Mouse (Mus musculus): ENCODE measurements around the gene Slc35e1. TPM values are rescaled to one million over a fixed set of nuclear protein-coding genes. Genes with fewer than 3 reads are reported as not detected.
A peak's percentile ranks its signal among the peaks of the same experiment; 100 is the strongest.

The Slc35e1 gene
- 0.29 and 0.33 TPM in 2 replicates for polyA plus RNA-seq (2012)

GRCm38 (mm10) chr8:72491680-72492621 lies at the start of gene Slc35e1:
Gene Slc35e1, minus strand, starts transcription at chr8:72492614.
- H3K4me3 ChIP-seq (replicated peaks), result peak within 1 kb of the TSS; percentile 98
- peaks cover 59% of the 10 kb centered on the region for H3K4me1 ChIP-seq (ENCODE audit: control insufficient read depth)
- peaks cover 75% of the 10 kb centered on the region for H3K36me3 ChIP-seq (ENCODE audit: control insufficient read depth)
- H3K9me3 ChIP-seq (ENCODE audit: control insufficient read depth, low read length), result no peaks in the 10 kb centered on the region
- no peaks in the 10 kb centered on the region for H3K27me3 ChIP-seq (ENCODE audit: control insufficient read depth)
- no peak for TF ChIP-seq TAL1 (IDR thresholded peaks at IDR 0.05; ENCODE audit: low read length)
- no peak for TF ChIP-seq GATA1 (IDR thresholded peaks at IDR 0.05; ENCODE audit: low read length)

DNA sequence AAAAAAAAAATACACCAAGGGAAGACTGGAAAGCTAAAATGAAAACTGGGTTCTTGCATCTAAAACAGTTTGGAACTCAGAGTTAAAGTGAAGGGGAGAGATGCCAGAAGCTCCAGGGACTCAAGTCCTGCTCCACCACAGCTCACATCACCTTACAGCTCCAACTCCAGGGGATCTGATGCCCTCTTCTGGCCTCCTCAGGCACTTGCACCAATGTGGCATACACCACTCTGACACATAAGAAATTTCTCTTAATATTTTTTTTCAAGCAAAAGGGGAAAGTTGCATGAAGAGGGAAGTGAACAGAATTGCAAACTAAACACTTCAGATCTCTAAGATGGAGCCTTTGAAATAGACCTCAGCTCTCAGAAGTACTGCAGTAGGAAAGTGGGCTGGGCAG lies 46.8 kb upstream of the Slc35e1 start:
- no peaks in the 10 kb centered on the region for H3K27me3 ChIP-seq (ENCODE audit: control insufficient read depth)
- H3K9me3 ChIP-seq (ENCODE audit: control insufficient read depth, low read length), result no peaks in the 10 kb centered on the region
- H3K36me3 ChIP-seq (ENCODE audit: control insufficient read depth), result peaks cover 40% of the 10 kb centered on the region
- no peak overlapping the region for H3K4me3 ChIP-seq (replicated peaks)
- TF ChIP-seq TAL1 (IDR thresholded peaks at IDR 0.05; ENCODE audit: low read length), result no peak
- TF ChIP-seq GATA1 (IDR thresholded peaks at IDR 0.05; ENCODE audit: low read length), result no peak
- H3K4me1 ChIP-seq (ENCODE audit: control insufficient read depth), result peaks cover 22% of the 10 kb centered on the region

DNA sequence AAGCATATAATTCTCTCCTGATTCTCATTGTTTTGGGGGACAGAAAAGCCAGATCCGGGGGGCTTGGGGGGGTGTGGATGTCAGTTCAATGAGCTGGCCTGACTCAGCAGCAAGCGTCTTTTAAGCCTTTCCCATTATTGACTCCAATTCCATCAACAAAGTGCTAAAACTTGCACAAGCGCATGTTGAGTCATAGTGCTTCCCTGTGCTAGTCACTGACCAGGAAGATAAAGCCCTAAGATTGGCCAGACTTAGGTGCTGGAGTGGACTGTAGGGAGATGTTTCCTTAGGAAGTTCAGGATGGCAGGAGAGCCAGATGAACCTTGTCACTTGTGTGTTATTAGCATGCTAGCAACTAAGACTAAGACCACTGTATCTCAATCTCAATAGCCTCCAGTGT lies 42.5 kb upstream of the Slc35e1 start:
- H3K4me3 ChIP-seq (replicated peaks), result no peak overlapping the region
- peaks cover 27% of the 10 kb centered on the region for H3K36me3 ChIP-seq (ENCODE audit: control insufficient read depth)
- H3K27me3 ChIP-seq (ENCODE audit: control insufficient read depth), result no peaks in the 10 kb centered on the region
- TF ChIP-seq TAL1 (IDR thresholded peaks at IDR 0.05; ENCODE audit: low read length), result no peak
- no peak for TF ChIP-seq GATA1 (IDR thresholded peaks at IDR 0.05; ENCODE audit: low read length)
- H3K9me3 ChIP-seq (ENCODE audit: control insufficient read depth, low read length), result no peaks in the 10 kb centered on the region
- peaks cover 9% of the 10 kb centered on the region for H3K4me1 ChIP-seq (ENCODE audit: control insufficient read depth)

- H3K36me3 ChIP-seq (ENCODE audit: control insufficient read depth), result peaks cover 26% of the 10 kb centered on the region
Measured at GRCm38 (mm10) chr8:72532103-72532502, 39.7 kb upstream of the Slc35e1 start.

GRCm38 (mm10) chr8:72521888-72522287 lies 29.5 kb upstream of the Slc35e1 start:
- Histone ChIP-seq H3K9me3 (ENCODE audit: control insufficient read depth, low read length) (no peaks in the 10 kb centered on the region), H3K27me3 (ENCODE audit: control insufficient read depth) (no peaks in the 10 kb centered on the region), H3K4me1 (ENCODE audit: control insufficient read depth) (peaks cover 11% of the 10 kb centered on the region), H3K36me3 (ENCODE audit: control insufficient read depth) (peaks cover 21% of the 10 kb centered on the region), H3K4me3 (replicated peaks) (no peak overlapping the region)
- TF ChIP-seq GATA1 (IDR thresholded peaks at IDR 0.05; ENCODE audit: low read length), result no peak
- no peak for TF ChIP-seq TAL1 (IDR thresholded peaks at IDR 0.05; ENCODE audit: low read length)

More at GRCm38 (mm10) chr8:72532103-72532502, 39.7 kb upstream of the Slc35e1 start:
- Histone ChIP-seq H3K9me3 (ENCODE audit: control insufficient read depth, low read length) (no peaks in the 10 kb centered on the region), H3K4me1 (ENCODE audit: control insufficient read depth) (peaks cover 4% of the 10 kb centered on the region), H3K4me3 (replicated peaks) (no peak overlapping the region), H3K27me3 (ENCODE audit: control insufficient read depth) (no peaks in the 10 kb centered on the region)
- TF ChIP-seq GATA1 (IDR thresholded peaks at IDR 0.05; ENCODE audit: low read length) (no peak), TAL1 (IDR thresholded peaks at IDR 0.05; ENCODE audit: low read length) (no peak)

- peaks cover 35% of the 10 kb centered on the region for H3K36me3 ChIP-seq (ENCODE audit: control insufficient read depth)
- no peak for TF ChIP-seq TAL1 (IDR thresholded peaks at IDR 0.05; ENCODE audit: low read length)
- TF ChIP-seq GATA1 (IDR thresholded peaks at IDR 0.05; ENCODE audit: low read length), result no peak
- H3K4me1 ChIP-seq (ENCODE audit: control insufficient read depth), result peaks cover 21% of the 10 kb centered on the region
- no peak overlapping the region for H3K4me3 ChIP-seq (replicated peaks)
- no peaks in the 10 kb centered on the region for H3K27me3 ChIP-seq (ENCODE audit: control insufficient read depth)
- H3K9me3 ChIP-seq (ENCODE audit: control insufficient read depth, low read length), result no peaks in the 10 kb centered on the region
Measured at GRCm38 (mm10) chr8:72517421-72517988, 25.1 kb upstream of the Slc35e1 start.

DNA sequence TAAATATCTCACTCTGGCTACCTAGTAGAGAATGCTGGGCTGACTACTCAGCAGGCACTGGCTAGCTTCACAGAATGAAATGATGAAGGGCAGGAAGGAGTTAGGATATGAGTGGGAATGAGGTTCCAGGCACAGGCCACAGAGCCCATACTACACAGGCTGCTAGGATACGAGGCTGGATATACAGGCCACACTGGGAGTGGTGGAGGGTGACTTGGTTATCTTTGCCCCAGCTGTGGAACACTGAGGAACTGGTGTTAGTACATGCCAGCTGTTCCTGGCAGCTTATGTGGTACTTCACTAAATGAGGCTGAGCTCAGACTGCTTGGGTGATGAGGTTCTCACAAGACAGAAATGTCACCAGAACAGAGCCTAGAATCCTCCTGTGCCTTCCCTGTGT lies 20.7 kb upstream of the Slc35e1 start:
- Histone ChIP-seq H3K36me3 (ENCODE audit: control insufficient read depth) (peaks cover 29% of the 10 kb centered on the region), H3K9me3 (ENCODE audit: control insufficient read depth, low read length) (no peaks in the 10 kb centered on the region), H3K4me1 (ENCODE audit: control insufficient read depth) (peaks cover 15% of the 10 kb centered on the region), H3K4me3 (replicated peaks) (no peak overlapping the region), H3K27me3 (ENCODE audit: control insufficient read depth) (no peaks in the 10 kb centered on the region)
- TF ChIP-seq TAL1 (IDR thresholded peaks at IDR 0.05; ENCODE audit: low read length) (no peak), GATA1 (IDR thresholded peaks at IDR 0.05; ENCODE audit: low read length) (no peak)

GRCm38 (mm10) chr8:72512648-72513047 lies 20.2 kb upstream of the Slc35e1 start:
- Histone ChIP-seq H3K4me1 (ENCODE audit: control insufficient read depth) (peaks cover 13% of the 10 kb centered on the region), H3K4me3 (replicated peaks) (no peak overlapping the region), H3K36me3 (ENCODE audit: control insufficient read depth) (peaks cover 29% of the 10 kb centered on the region), H3K27me3 (ENCODE audit: control insufficient read depth) (no peaks in the 10 kb centered on the region), H3K9me3 (ENCODE audit: control insufficient read depth, low read length) (no peaks in the 10 kb centered on the region)
- TF ChIP-seq TAL1 (IDR thresholded peaks at IDR 0.05; ENCODE audit: low read length) (no peak), GATA1 (IDR thresholded peaks at IDR 0.05; ENCODE audit: low read length) (no peak)

GRCm38 (mm10) chr8:72507505-72507904 lies 15.1 kb upstream of the Slc35e1 start:
- TF ChIP-seq GATA1 (IDR thresholded peaks at IDR 0.05; ENCODE audit: low read length) (no peak), TAL1 (IDR thresholded peaks at IDR 0.05; ENCODE audit: low read length) (no peak)
- peaks cover 22% of the 10 kb centered on the region for H3K36me3 ChIP-seq (ENCODE audit: control insufficient read depth)
- no peaks in the 10 kb centered on the region for H3K9me3 ChIP-seq (ENCODE audit: control insufficient read depth, low read length)
- H3K4me3 ChIP-seq (replicated peaks), result no peak overlapping the region
- H3K27me3 ChIP-seq (ENCODE audit: control insufficient read depth), result no peaks in the 10 kb centered on the region
- H3K4me1 ChIP-seq (ENCODE audit: control insufficient read depth), result peaks cover 34% of the 10 kb centered on the region
